Mouse (Mus musculus) small intestine, adult 2 months (tissue): ENCODE data around the gene Ccdc38.

Experiments used
- CTCF ChIP-seq: fragments of 200-500 bp; IDR thresholded peaks from 2 replicates; pipeline ENCODE4 v1.5.1; 2012; ENCODE audit warnings: low read depth, mild to moderate bottlenecking, control low read depth, inconsistent platforms, low read length, moderate library complexity, mixed read lengths; ENCODE audit not compliant: insufficient replicate concordance, insufficient read length; ENCODE audit errors: extremely low read depth
- POLR2A ChIP-seq: fragments of 200-500 bp; IDR thresholded peaks from 2 replicates; pipeline ENCODE4 v1.6.1; 2012; ENCODE audit warnings: low read depth, mild to moderate bottlenecking, control low read depth, inconsistent platforms, low read length, moderate library complexity

GRCm38 (mm10) chr10:93564518-93565090 is 24.2 kb downstream of the Ccdc38 start:
- TF ChIP-seq CTCF: no peak
- TF ChIP-seq POLR2A: no peak
